Mouse (Mus musculus) neural tube, embryonic 14.5 days (tissue): ENCODE data around the gene Luc7l2. TPM values are rescaled to one million over a fixed set of nuclear protein-coding genes. Genes with fewer than 3 reads are reported as not detected.
A peak's percentile ranks its signal among the peaks of the same experiment; 100 is the strongest.

ENCODE experiments used
- ATAC-seq: fragments of 200-750 bp; cut with Nextera tagmentation; 2 replicates; pipeline ENCODE4 v1.8.0; 2017; ENCODE audit warnings: low read depth, mild to moderate bottlenecking, moderate TSS enrichment, moderate library complexity
- H3K27ac ChIP-seq: fragments of 300-500 bp; sonication (generic); 2 replicates; pipeline ENCODE4 v1.5.1; 2014; ENCODE audit warnings: low read depth, mild to moderate bottlenecking, control low read depth, low read length, moderate library complexity, mixed read lengths
- H3K27me3 ChIP-seq: fragments of 300-500 bp; sonication (generic); 2 replicates; pipeline ENCODE4 v1.6.1; 2014; ENCODE audit warnings: low read length; ENCODE audit not compliant: control insufficient read depth, insufficient read depth
- H3K36me3 ChIP-seq: fragments of 300-500 bp; sonication (generic); 2 replicates; pipeline ENCODE4 v1.6.1; 2014; ENCODE audit warnings: low read length, mixed read lengths; ENCODE audit not compliant: control insufficient read depth, insufficient read depth
- H3K4me1 ChIP-seq: fragments of 300-500 bp; sonication (generic); 2 replicates; pipeline ENCODE4 v1.6.1; 2014; ENCODE audit warnings: low read length; ENCODE audit not compliant: control insufficient read depth, insufficient read depth
- H3K4me2 ChIP-seq: fragments of 300-500 bp; sonication (generic); 2 replicates; pipeline ENCODE4 v1.6.1; 2014; ENCODE audit warnings: mild to moderate bottlenecking, low read depth, low read length, control low read depth
- H3K4me3 ChIP-seq: fragments of 300-500 bp; sonication (generic); 2 replicates; pipeline ENCODE4 v1.5.1; 2014; ENCODE audit warnings: low read depth, low read length, control low read depth, mixed read lengths
- H3K9ac ChIP-seq: fragments of 300-500 bp; sonication (generic); replicated peaks from 2 replicates; pipeline ENCODE4 v1.6.1; 2014; ENCODE audit warnings: low read depth, mild to moderate bottlenecking, control low read depth, low read length, mixed read lengths
- H3K9me3 ChIP-seq: fragments of 300-500 bp; sonication (generic); 2 replicates; pipeline ENCODE4 v1.6.1; 2016; ENCODE audit warnings: low read length; ENCODE audit not compliant: control insufficient read depth
- WGBS: fragments of 180-500 bp; shearing (Covaris S2); extraction: QIAGEN DNeasy Blood & Tissue Kit; methylation state at CpG from one replicate; pipeline ENCODE4 v1.1.7; 2014; 5-methylcytosine and 5-hydroxymethylcytosine counted together
- microRNA-seq: library from miRNA; unstranded; fragments of <30 nt; microRNA quantifications from one replicate; pipeline ENCODE4, GENCODE M21; 2016
- polyA plus RNA-seq: library from polyadenylated mRNA; unstranded; fragments of >200 nt; fragmentation: Nextera tagmentation; extraction: Ambion mirVana; gene quantifications from 2 replicates; pipeline ENCODE4 v1.2.1, GENCODE M21; 2014

Luc7l2 gene
- polyA plus RNA-seq, 1 experiment from 2014 or later: 79.8 TPM

DNA sequence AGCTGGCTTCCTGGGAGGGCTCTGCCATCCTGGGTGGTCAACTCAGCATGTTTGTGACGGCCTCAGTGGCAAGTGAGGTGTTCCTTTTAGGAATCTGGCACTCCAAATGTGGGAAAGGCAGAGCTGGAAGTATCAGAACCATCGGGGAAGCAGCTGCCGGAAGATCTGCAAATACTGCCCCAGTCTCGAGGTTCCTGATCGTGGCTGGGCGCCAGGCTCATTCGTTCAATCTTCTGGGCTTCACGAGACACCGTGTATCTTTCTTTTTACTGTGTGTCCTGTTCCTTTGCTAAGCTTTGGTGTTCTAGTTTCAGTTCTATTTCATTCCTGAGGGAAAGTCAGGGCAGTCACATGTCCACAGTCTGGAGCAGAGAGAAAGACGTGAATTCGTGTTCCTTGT lies 89.3 kb downstream of the Luc7l2 start:
- 80% methylated on average over 11 of the region's 11 CpGs for WGBS
- no peak for ATAC-seq
- Histone ChIP-seq H3K4me2 (no peak overlapping the region), H3K36me3 (no peaks in the 10 kb centered on the region), H3K4me1 (peaks cover 17% of the 10 kb centered on the region; the same call in 1 of the 2 replicates), H3K27ac (no peak overlapping the region), H3K9me3 (no peaks in the 10 kb centered on the region), H3K27me3 (peaks cover 33% of the 10 kb centered on the region), H3K4me3 (no peak overlapping the region), H3K9ac (no peak overlapping the region)

DNA sequence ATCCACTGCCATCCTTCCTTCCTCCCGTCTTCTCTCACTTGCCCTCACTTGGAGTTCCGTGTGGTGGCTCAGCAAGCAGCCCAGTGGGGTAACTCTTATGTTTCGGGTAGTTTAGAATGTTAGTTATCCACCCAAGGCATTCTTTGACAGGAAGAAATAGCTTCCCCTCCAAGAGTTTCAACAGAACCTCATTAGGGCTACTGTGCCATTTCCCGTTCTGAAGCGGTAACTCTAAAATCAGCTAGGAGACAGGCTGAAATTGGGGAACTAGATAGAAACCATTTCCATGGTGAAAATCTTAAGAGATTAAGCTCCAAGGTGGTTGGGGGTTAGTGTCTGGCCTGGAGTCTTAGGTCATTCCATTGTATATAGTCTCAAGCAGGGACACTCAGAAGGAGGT lies 90.1 kb downstream of the Luc7l2 start:
- 70% methylated on average over 5 of the region's 5 CpGs for WGBS
- H3K4me1 ChIP-seq: peaks cover 10% of the 10 kb centered on the region; the same call in 1 of the 2 replicates
- no peaks in the 10 kb centered on the region for H3K9me3 ChIP-seq
- H3K27ac ChIP-seq: no peak overlapping the region
- no peaks in the 10 kb centered on the region for H3K36me3 ChIP-seq
- H3K9ac ChIP-seq: no peak overlapping the region
- peaks cover 25% of the 10 kb centered on the region for H3K27me3 ChIP-seq
- no peak overlapping the region for H3K4me2 ChIP-seq
- no peak overlapping the region for H3K4me3 ChIP-seq
- no peak for ATAC-seq

- no peak overlapping the region for H3K27ac ChIP-seq
- WGBS: 45% methylated on average over 5 of the region's 5 CpGs
- H3K4me3 ChIP-seq: no peak overlapping the region
- peaks cover 20% of the 10 kb centered on the region for H3K27me3 ChIP-seq
- ATAC-seq: peak; percentile 41; the same call in 1 of the 2 replicates
- no peaks in the 10 kb centered on the region for H3K36me3 ChIP-seq
- no peaks in the 10 kb centered on the region for H3K9me3 ChIP-seq
- H3K4me1 ChIP-seq: peaks cover 6% of the 10 kb centered on the region; the same call in 1 of the 2 replicates
- H3K9ac ChIP-seq: no peak overlapping the region
- H3K4me2 ChIP-seq: no peak overlapping the region
These were observed 90.5 kb downstream of the Luc7l2 start for GRCm38 (mm10) chr6:38641645-38642044.

- H3K9me3 ChIP-seq: no peaks in the 10 kb centered on the region
These were observed 91.5 kb downstream of the Luc7l2 start for GRCm38 (mm10) chr6:38642593-38642992.

GRCm38 (mm10) chr6:38643039-38643438 lies 91.9 kb downstream of the Luc7l2 start:
- Histone ChIP-seq H3K36me3 (no peaks in the 10 kb centered on the region), H3K4me1 (no peaks in the 10 kb centered on the region), H3K9ac (no peak overlapping the region), H3K9me3 (no peaks in the 10 kb centered on the region), H3K27ac (no peak overlapping the region), H3K4me3 (no peak overlapping the region), H3K4me2 (no peak overlapping the region), H3K27me3 (peaks cover 7% of the 10 kb centered on the region)
- 71% methylated on average over 3 of the region's 3 CpGs for WGBS
- no peak for ATAC-seq

More at GRCm38 (mm10) chr6:38642593-38642992, 91.5 kb downstream of the Luc7l2 start:
- ATAC-seq: no peak
- WGBS: 64% methylated on average over 5 of the region's 5 CpGs
- H3K27ac ChIP-seq: no peak overlapping the region
- peaks cover 12% of the 10 kb centered on the region for H3K27me3 ChIP-seq
- H3K4me1 ChIP-seq: no peaks in the 10 kb centered on the region
- H3K36me3 ChIP-seq: no peaks in the 10 kb centered on the region
- H3K4me2 ChIP-seq: no peak overlapping the region
- no peak overlapping the region for H3K9ac ChIP-seq
- H3K4me3 ChIP-seq: no peak overlapping the region

GRCm38 (mm10) chr6:38649545-38649944 lies 98.4 kb downstream of the Luc7l2 start:
- Histone ChIP-seq H3K9me3 (no peaks in the 10 kb centered on the region), H3K4me2 (no peak overlapping the region), H3K27me3 (no peaks in the 10 kb centered on the region), H3K27ac (no peak overlapping the region), H3K4me1 (no peaks in the 10 kb centered on the region), H3K4me3 (no peak overlapping the region), H3K36me3 (no peaks in the 10 kb centered on the region), H3K9ac (no peak overlapping the region)
- WGBS: 74% methylated on average over 3 of the region's 3 CpGs
- ATAC-seq: no peak

- 41% methylated on average over 14 of the region's 14 CpGs for WGBS
- Histone ChIP-seq H3K27me3 (no peaks in the 10 kb centered on the region), H3K9ac (no peak overlapping the region), H3K4me3 (no peak overlapping the region), H3K4me1 (no peaks in the 10 kb centered on the region), H3K4me2 (no peak overlapping the region), H3K27ac (no peak overlapping the region), H3K36me3 (no peaks in the 10 kb centered on the region), H3K9me3 (no peaks in the 10 kb centered on the region)
- peak; percentile 72 for ATAC-seq
These were observed 99.3 kb downstream of the Luc7l2 start for GRCm38 (mm10) chr6:38650263-38650937.

Small RNA genes lying within 50 kb of the gene (microRNA-seq; reads per million reads assigned to microRNA genes)
- gene Mir7670: not detected

Other genes with a start within 250 kb of the Luc7l2 start
- 0.68 and 0.89 TPM in 2 replicates for gene Zc3hav1, start 196.7 kb upstream of the Luc7l2 start, polyA plus RNA-seq
- 4.9 and 5.8 TPM in 2 replicates for gene Ttc26, start 169.9 kb upstream of the Luc7l2 start, polyA plus RNA-seq
- 26.5 and 32.5 TPM in 2 replicates for gene Ubn2, start 117.4 kb upstream of the Luc7l2 start, polyA plus RNA-seq
- 181 and 227 TPM in 2 replicates for gene Fmc1, start 17.8 kb upstream of the Luc7l2 start, polyA plus RNA-seq
- gene Klrg2, start 85.9 kb downstream of the Luc7l2 start, polyA plus RNA-seq: 0.13 TPM in 1 of 2 replicates, not detected in the other
- 20.7 and 33.0 TPM in 2 replicates for gene Clec2l, start 111.7 kb downstream of the Luc7l2 start, polyA plus RNA-seq